Mouse (Mus musculus) myocyte (in vitro differentiated cells): ENCODE data around the gene Boc. TPM values are rescaled to one million over a fixed set of nuclear protein-coding genes. Genes with fewer than 3 reads are reported as not detected.

ENCODE experiments used
- H3K27me3 ChIP-seq: one replicate; pipeline ENCODE4 v1.6.1; 2011; ENCODE audit not compliant: control insufficient read depth, insufficient read depth, insufficient read length
- H3K36me3 ChIP-seq: one replicate; pipeline ENCODE4 v1.6.1; 2011; ENCODE audit not compliant: control insufficient read depth, insufficient read depth
- H3K4me2 ChIP-seq: one replicate; pipeline ENCODE4 v1.6.1; 2011; ENCODE audit warnings: low read depth, control low read depth
- H3K4me3 ChIP-seq: one replicate; pipeline ENCODE4 v1.5.1; 2011; ENCODE audit warnings: mild to moderate bottlenecking, control low read depth, moderate library complexity
- H3K79me2 ChIP-seq: one replicate; pipeline ENCODE4 v1.6.1; 2011; ENCODE audit not compliant: control insufficient read depth, insufficient read depth
- H3ac ChIP-seq: one replicate; pipeline ENCODE4 v1.6.1; 2011; ENCODE audit not compliant: control insufficient read depth, insufficient read length
- CEBPB ChIP-seq: IDR thresholded peaks from 2 replicates; pipeline ENCODE4 v1.6.1; 2011; ENCODE audit warnings: mild to moderate bottlenecking, moderate library complexity; ENCODE audit not compliant: poor library complexity, insufficient read depth, severe bottlenecking
- E2F4 ChIP-seq: IDR thresholded peaks from one replicate; pipeline ENCODE4 v1.6.1; 2011; ENCODE audit warnings: mild to moderate bottlenecking, control low read depth, moderate library complexity; ENCODE audit not compliant: insufficient read depth
- MAX ChIP-seq: IDR thresholded peaks from one replicate; pipeline ENCODE4 v1.6.1; 2011; ENCODE audit warnings: low read depth, mild to moderate bottlenecking, control low read depth
- MYOD1 ChIP-seq, 3 experiments: IDR thresholded peaks; one replicate each; pipeline ENCODE4 v1.6.1; 2011; ENCODE audit warnings: control low read depth in 2 of 3, low read depth in 2 of 3, mild to moderate bottlenecking in 2 of 3, moderate library complexity in 1 of 3; ENCODE audit not compliant: insufficient read length in 2 of 3, control insufficient read depth in 1 of 3
- MYOG ChIP-seq, 3 experiments: IDR thresholded peaks; one replicate each; pipeline ENCODE4 v1.6.1; 2011; ENCODE audit warnings: control low read depth in 2 of 3, low read depth in 2 of 3, mild to moderate bottlenecking in 2 of 3; ENCODE audit not compliant: insufficient read length in 2 of 3, control insufficient read depth in 1 of 3, insufficient read depth in 1 of 3
- POLR2A ChIP-seq: IDR thresholded peaks from one replicate; pipeline ENCODE4 v1.6.1; 2011; ENCODE audit warnings: low read depth, mild to moderate bottlenecking, control low read depth, moderate library complexity; ENCODE audit not compliant: insufficient read length
- POLR2AphosphoS2 ChIP-seq: IDR thresholded peaks from one replicate; pipeline ENCODE4 v1.6.1; 2011; ENCODE audit warnings: low read depth, control low read depth; ENCODE audit not compliant: insufficient read length
- REST ChIP-seq: IDR thresholded peaks from one replicate; pipeline ENCODE4 v1.6.1; 2011; ENCODE audit warnings: mild to moderate bottlenecking, control low read depth, moderate library complexity; ENCODE audit not compliant: insufficient read depth, insufficient read length
- SRF ChIP-seq: IDR thresholded peaks from one replicate; pipeline ENCODE4 v1.6.1; 2011; ENCODE audit warnings: low read depth; ENCODE audit not compliant: control insufficient read depth, insufficient read length
- TCF12 ChIP-seq: IDR thresholded peaks from one replicate; pipeline ENCODE4 v1.6.1; 2011; ENCODE audit warnings: mild to moderate bottlenecking, control low read depth; ENCODE audit not compliant: poor library complexity, insufficient read depth, severe bottlenecking
- TCF3 ChIP-seq: IDR thresholded peaks from one replicate; pipeline ENCODE4 v1.6.1; 2011; ENCODE audit warnings: low read depth, control low read depth; ENCODE audit not compliant: insufficient read length
- USF1 ChIP-seq: IDR thresholded peaks from one replicate; pipeline ENCODE4 v1.6.1; 2011; ENCODE audit warnings: low read depth, mild to moderate bottlenecking, control low read depth, moderate library complexity
- polyA plus RNA-seq: library from polyadenylated mRNA; unstranded; fragments of >200 nt; fragmentation: generic; extraction: Trizol; gene quantifications from one replicate; pipeline ENCODE4 v1.2.1, GENCODE M21; 2012; ENCODE audit warnings: missing spikeins

Gene Boc
- polyA plus RNA-seq, 1 experiment = 7.5 TPM

DNA sequence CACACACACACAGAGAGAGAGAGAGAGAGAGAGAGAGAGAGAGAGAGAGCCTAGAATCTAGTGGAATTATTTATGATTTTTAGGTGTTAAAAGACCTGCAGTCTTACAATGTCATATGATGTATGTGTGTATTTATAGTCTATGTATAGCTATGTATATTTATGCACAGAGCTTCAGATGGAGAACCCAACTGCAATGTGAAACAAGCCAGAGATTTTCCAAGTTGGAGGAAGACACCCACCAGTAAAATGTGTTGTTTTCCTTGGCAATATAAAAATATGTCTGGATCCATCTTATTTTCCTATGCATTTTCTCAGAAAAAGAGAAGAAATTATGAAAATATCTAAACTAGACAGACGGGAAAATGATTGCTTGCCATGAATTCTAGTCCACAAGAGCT lies 32.7 kb downstream of the Boc start:
- Histone ChIP-seq H3K79me2 (no peaks in the 10 kb centered on the region), H3K27me3 (no peaks in the 10 kb centered on the region), H3K4me2 (no peak overlapping the region), H3ac (no peak overlapping the region), H3K36me3 (no peaks in the 10 kb centered on the region), H3K4me3 (no peak overlapping the region)
- TF ChIP-seq MAX (no peak), MYOD1 (IDR thresholded peaks at IDR 0.05; ENCODE audit: control insufficient read depth in 1 of 3, insufficient read length in 2 of 3, low read depth in 2 of 3) (no peak), CEBPB (no peak), TCF12 (no peak), POLR2AphosphoS2 (no peak), TCF3 (no peak), POLR2A (no peak), SRF (no peak), USF1 (no peak), E2F4 (no peak), REST (no peak), MYOG (IDR thresholded peaks at IDR 0.05; ENCODE audit: control insufficient read depth in 1 of 3, insufficient read depth in 1 of 3, insufficient read length in 2 of 3, low read depth in 2 of 3) (no peak)

- Histone ChIP-seq H3K36me3 (no peaks in the 10 kb centered on the region), H3K79me2 (no peaks in the 10 kb centered on the region), H3ac (no peak overlapping the region), H3K4me3 (no peak overlapping the region), H3K4me2 (no peak overlapping the region), H3K27me3 (no peaks in the 10 kb centered on the region)
- TF ChIP-seq E2F4 = no peak
- no peak for TF ChIP-seq TCF12
- no peak for TF ChIP-seq REST
- no peak for TF ChIP-seq CEBPB
- no peak for TF ChIP-seq POLR2AphosphoS2
- no peak for TF ChIP-seq MAX
- no peak for TF ChIP-seq TCF3
- TF ChIP-seq SRF = no peak
- no peak for TF ChIP-seq MYOG (IDR thresholded peaks at IDR 0.05; ENCODE audit: control insufficient read depth in 1 of 3, insufficient read depth in 1 of 3, insufficient read length in 2 of 3, low read depth in 2 of 3)
- TF ChIP-seq POLR2A = no peak
- no peak for TF ChIP-seq MYOD1 (IDR thresholded peaks at IDR 0.05; ENCODE audit: control insufficient read depth in 1 of 3, insufficient read length in 2 of 3, low read depth in 2 of 3)
- no peak for TF ChIP-seq USF1
Measured at GRCm38 (mm10) chr16:44523595-44523994, 35.1 kb downstream of the Boc start.

GRCm38 (mm10) chr16:44516498-44516897 lies 42.2 kb downstream of the Boc start:
- no peak overlapping the region for H3K4me2 ChIP-seq
- no peak overlapping the region for H3ac ChIP-seq
- H3K36me3 ChIP-seq = no peaks in the 10 kb centered on the region
- no peaks in the 10 kb centered on the region for H3K79me2 ChIP-seq
- TF ChIP-seq E2F4 = no peak
- TF ChIP-seq POLR2AphosphoS2 = no peak
- TF ChIP-seq MAX = no peak
- no peak for TF ChIP-seq POLR2A
- TF ChIP-seq MYOG (IDR thresholded peaks at IDR 0.05; ENCODE audit: control insufficient read depth in 1 of 3, insufficient read depth in 1 of 3, insufficient read length in 2 of 3, low read depth in 2 of 3) = no peak
- no peak for TF ChIP-seq TCF12
- TF ChIP-seq USF1 = no peak
- no peak for TF ChIP-seq CEBPB
- no peak for TF ChIP-seq MYOD1 (IDR thresholded peaks at IDR 0.05; ENCODE audit: control insufficient read depth in 1 of 3, insufficient read length in 2 of 3, low read depth in 2 of 3)
- no peak for TF ChIP-seq TCF3
- H3K4me3 ChIP-seq = no peak overlapping the region
- no peaks in the 10 kb centered on the region for H3K27me3 ChIP-seq

- Histone ChIP-seq H3K4me3 (no peak overlapping the region), H3K4me2 (no peak overlapping the region), H3K27me3 (no peaks in the 10 kb centered on the region), H3K79me2 (no peaks in the 10 kb centered on the region), H3ac (no peak overlapping the region), H3K36me3 (no peaks in the 10 kb centered on the region)
- TF ChIP-seq POLR2A = no peak
- TF ChIP-seq CEBPB = no peak
- no peak for TF ChIP-seq MYOG (IDR thresholded peaks at IDR 0.05; ENCODE audit: control insufficient read depth in 1 of 3, insufficient read depth in 1 of 3, insufficient read length in 2 of 3, low read depth in 2 of 3)
- no peak for TF ChIP-seq TCF12
- no peak for TF ChIP-seq REST
Measured at GRCm38 (mm10) chr16:44510521-44511213, 48.0 kb downstream of the Boc start.
